Mouse (Mus musculus): Measurements from ENCODE around the gene Cstad.

DNA sequence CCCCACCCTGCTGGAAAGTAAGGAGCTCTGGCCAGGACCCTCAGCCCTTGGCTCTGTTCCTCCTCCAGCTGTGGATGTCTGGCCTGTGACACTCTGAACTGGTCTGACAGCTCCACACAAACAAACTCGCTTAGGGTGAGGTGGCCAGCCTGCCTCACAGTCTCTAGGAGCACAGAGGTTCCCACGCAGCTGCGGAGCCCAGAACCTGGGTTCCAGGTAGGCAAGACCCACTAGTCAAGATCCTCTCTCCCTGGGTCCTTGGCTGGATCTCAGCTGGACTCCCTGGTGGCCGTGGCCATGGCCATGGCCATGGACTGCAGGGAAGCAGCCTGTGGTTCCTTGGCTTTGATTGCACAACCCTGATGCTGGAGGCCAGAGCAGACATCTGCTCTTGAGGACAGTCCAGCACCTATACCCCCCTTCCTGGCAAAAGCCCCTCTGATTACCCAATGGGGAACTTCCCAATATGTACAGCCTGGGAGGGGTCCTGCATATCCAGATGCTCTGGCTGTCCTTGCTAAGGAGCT lies 5.8 kb upstream of the Cstad start:
- TF ChIP-seq CTCF (IDR thresholded peaks at IDR 0.05; ENCODE audit: low read depth, low read length) = no peak
- no peak for TF ChIP-seq POLR2A (IDR thresholded peaks at IDR 0.05; ENCODE audit: insufficient read depth, low read length)

All from ES-Bruce4 (cell line).